Mouse (Mus musculus) gastrocnemius, adult 2 months (tissue): ENCODE measurements around the gene E130208F15Rik. TPM values are rescaled to one million over a fixed set of nuclear protein-coding genes. Genes with fewer than 3 reads are reported as not detected.

Experiments used
- DNase-seq: peaks from one replicate; pipeline ENCODE4 v3.0.0; 2022
- H3K27ac ChIP-seq: fragments of 200-600 bp; 2 replicates; pipeline ENCODE4 v1.8.1; 2022; ENCODE audit warnings: mild to moderate bottlenecking
- H3K4me3 ChIP-seq: fragments of 200-600 bp; 2 replicates; pipeline ENCODE4 v1.8.1; 2022; ENCODE audit warnings: mild to moderate bottlenecking, moderate library complexity
- CTCF ChIP-seq: fragments of 200-600 bp; IDR thresholded peaks from 2 replicates; pipeline ENCODE4 v1.8.1; 2022; ENCODE audit warnings: antibody characterized with exemption, mild to moderate bottlenecking, moderate library complexity
- intact Hi-C: fragments of 180-260 bp; cut with DNase I; formaldehyde crosslinking; loops from one replicate; pipeline ENCODE4 v1.15.1; 2025
- total RNA-seq, 2 experiments: library from RNA; stranded (reverse); gene quantifications; 2 replicates each; pipeline ENCODE4 v1.2.3; 2021

Gene E130208F15Rik
- total RNA-seq, 2 experiments from 2014 or later: 0.36 to 0.42 TPM

DNA sequence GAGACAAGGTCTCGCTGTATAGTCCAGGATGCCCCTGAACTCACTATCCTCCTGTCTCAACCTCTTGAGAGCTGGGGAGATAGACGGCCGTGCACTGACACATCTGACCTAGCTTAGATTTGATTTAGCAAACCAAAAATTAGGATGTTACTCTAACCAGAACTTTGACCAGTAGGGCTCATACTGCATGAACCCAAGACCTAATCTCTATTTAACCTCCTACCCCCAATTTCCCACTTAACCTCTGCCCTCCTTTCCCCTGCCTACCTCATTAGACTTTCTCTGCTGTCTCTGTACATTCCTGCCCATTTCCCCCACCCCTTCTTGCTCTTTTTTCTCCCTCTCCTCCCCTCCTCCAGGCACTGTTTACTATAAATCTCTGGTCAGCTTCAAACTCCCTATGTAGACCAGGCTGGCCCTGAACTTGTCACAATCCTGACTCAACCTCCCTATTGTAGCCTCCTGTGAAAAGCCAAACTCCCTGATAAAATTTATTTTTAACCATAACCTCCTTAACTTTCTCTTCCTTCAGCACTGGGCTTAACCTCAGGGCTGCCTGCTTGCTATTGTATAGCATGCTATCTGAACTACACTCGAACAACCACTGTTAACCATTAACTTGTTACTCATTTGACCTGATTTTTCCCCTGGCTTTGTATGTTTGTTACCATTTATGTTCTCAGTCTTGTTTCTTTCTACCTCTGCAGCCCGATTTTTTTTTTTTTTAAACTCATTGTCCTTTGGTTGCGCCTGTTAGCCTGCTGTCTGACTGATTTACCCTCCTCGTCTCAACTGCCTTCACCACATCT is 37.0 kb downstream of the E130208F15Rik start:
- no peak for TF ChIP-seq CTCF
- intact Hi-C loops: no loop called here
- Histone ChIP-seq H3K27ac (no peak overlapping the region), H3K4me3 (no peak overlapping the region)
- no peak for DNase-seq

DNA sequence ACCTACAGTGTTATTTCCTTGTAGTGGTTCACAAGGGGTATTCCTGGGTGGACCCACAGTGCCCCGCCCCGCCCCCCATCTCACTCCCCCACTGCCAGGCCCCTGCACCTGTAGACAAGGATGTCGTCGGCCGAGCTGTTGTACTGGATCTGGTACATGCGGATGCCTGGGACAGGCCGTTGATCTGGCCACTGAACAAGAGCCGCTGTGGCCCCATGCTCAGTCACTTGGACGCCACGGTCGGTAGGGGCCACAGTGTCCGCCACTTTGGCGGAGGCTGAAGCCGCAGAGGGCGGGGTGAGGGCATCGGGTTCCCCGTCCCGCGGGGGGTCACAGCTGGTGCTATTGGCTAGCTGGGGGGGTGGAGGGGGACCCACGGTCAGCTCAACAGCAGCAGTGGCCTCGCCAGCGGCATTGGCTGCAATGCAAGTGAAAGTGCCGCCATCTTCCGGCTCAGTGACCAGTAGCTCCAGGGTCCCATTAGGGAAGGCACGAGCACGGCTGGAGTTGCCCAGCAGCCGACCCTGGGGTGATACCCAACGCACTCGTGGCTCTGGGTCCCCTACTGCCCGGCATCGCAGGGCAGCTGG is 37.8 kb downstream of the E130208F15Rik start:
- Histone ChIP-seq H3K27ac (no peak overlapping the region), H3K4me3 (no peak overlapping the region)
- no peak for TF ChIP-seq CTCF
- no peak for DNase-seq
- intact Hi-C loops: no loop called here

DNA sequence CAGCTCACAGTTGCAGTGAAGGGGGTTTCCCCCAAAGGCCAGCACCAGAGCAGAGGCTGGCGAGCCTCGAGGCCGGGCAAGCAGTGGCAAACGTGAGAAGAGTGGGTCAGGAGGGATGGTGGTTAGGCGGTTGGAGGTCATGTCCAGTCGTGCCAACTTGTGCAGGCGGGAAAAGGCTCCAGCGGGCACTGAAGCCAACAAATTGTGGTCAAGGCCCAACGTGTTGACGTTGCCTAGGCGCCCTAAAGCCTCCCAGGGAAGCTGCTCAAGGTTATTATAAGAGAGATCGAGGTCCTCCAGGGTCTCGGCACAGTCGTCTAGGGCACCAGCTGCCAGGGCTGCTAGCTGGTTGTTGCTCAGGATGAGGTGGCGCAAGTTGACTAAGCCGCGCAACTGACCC is 38.5 kb downstream of the E130208F15Rik start:
- no peak overlapping the region for H3K27ac ChIP-seq
- no peak overlapping the region for H3K4me3 ChIP-seq
- intact Hi-C loops: no loop called here
- no peak for DNase-seq
- no peak for TF ChIP-seq CTCF

DNA sequence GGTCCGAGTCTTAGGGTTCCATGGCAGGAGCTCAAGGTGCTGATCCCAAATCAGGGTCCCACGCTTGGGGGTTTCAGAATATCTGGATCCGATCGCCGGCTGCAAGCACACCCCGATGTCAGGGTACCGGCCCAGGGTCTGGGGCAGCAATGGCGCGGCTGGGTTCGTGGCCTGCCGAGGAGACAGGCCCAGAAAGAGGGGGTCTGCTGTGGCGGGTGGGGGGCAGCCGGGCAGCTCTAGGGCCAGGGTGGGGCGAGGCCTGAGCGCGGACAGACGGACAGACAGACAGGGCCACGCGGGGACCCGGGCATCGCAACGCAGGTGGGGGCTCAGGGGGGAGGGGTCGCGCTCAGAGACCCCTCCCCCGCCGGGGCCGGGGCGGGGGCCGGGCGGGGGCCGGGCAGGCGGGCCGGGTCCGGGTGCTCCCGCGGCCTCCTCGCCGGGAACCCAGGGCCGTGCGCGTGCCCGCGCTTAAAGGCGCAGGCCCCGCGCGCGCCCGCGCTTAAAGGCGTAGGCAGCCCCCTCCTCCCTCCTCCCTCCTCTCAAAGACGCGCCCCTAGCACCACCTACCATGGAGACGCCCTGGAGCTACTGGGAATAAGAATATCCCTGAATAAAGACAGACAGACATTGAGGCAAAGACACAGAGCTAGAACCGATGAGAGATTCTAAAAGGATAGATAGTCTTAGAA is 41.3 kb downstream of the E130208F15Rik start, which contains the start of gene Lrfn3:
TSS of gene Lrfn3 (minus strand) at position 121 of the 692 bp plus-strand sequence.
- peak; percentile 69 for DNase-seq
- no peak for TF ChIP-seq CTCF
- intact Hi-C loops: no loop called here
- Histone ChIP-seq H3K4me3 (peak within 1 kb of the TSS; percentile 77), H3K27ac (peak within 1 kb of the TSS; percentile 72)

DNA sequence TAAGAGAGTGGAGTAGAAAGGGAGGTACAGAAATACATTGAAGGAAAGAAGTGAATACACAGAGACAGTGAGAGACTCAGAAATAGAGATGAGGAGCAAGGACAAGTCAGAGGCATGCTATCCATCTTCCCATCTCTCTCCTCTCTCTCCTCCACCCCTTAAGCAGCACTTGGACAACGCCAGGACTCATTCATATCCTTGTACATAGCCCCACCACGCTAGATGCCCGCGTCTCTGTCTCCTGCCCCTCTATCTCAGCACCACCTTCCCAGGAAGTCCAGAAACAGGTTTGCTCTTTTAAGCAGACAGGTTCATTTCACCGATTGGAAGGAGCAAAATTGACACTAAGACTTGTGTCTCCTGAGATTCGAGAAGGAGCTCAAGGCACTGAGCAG is 41.8 kb downstream of the E130208F15Rik start:
- Histone ChIP-seq H3K4me3 (peak overlapping the region; percentile 77), H3K27ac (peak overlapping the region; percentile 72; the same call in 1 of the 2 replicates)
- DNase-seq: no peak
- no peak for TF ChIP-seq CTCF
- intact Hi-C loops: no loop called here

DNA sequence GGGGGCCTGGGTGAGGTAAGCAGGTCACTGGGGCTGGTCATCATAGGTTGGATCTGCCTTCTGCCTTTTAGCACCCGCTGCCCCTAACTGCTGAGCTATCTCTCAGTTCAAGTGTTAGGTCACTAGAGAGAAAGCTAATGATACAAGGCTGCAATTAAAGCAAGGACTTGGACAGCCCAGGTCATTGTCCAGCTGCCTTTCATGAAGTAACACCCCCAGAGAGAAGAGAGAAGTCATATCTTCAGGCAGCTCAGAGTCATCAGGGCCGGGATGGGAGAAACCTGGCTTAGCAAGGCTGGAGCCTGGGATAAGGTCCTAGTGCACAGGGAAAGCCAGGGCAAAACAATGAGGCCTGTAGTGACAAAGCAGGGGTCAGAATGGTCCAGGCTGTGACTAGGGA is 45.9 kb downstream of the E130208F15Rik start:
- no peak for TF ChIP-seq CTCF
- intact Hi-C loops: no loop called here
- no peak overlapping the region for H3K27ac ChIP-seq
- H3K4me3 ChIP-seq: no peak overlapping the region
- DNase-seq: no peak

Other genes with a start within 250 kb of the E130208F15Rik start
- 1 to 10 TPM; 1.3 to 2.3 TPM for gene Zfp82, start 248.8 kb upstream of the E130208F15Rik start, total RNA-seq
- under 1 TPM in 1 of 2 experiments, not detected in 1; 0.59 TPM for gene Gm26920, start 231.3 kb upstream of the E130208F15Rik start, total RNA-seq
- gene Zfp566, start 231.2 kb upstream of the E130208F15Rik start, total RNA-seq: 1 to 10 TPM; 1.2 to 3.4 TPM
- gene Zfp260, start 227.0 kb upstream of the E130208F15Rik start, total RNA-seq: 10 to 100 TPM; 33.5 to 39.2 TPM
- gene Zfp382, start 199.8 kb upstream of the E130208F15Rik start, total RNA-seq: 1 to 10 TPM; 1.1 to 1.3 TPM
- gene Zfp146, start 152.0 kb upstream of the E130208F15Rik start, total RNA-seq: 10 to 100 TPM; 28.5 to 32.5 TPM
- gene Cox7a1, start 137.6 kb upstream of the E130208F15Rik start, total RNA-seq: 1,000 to 10,000 TPM in 1 of 2 experiments, 100 to 1,000 TPM in 1; 850 to 1,151 TPM
- 100 to 1,000 TPM; 178 to 186 TPM for gene Capns1, start 122.9 kb upstream of the E130208F15Rik start, total RNA-seq
- 10 to 100 TPM; 62.1 to 68.0 TPM for gene Polr2i, start 89.8 kb upstream of the E130208F15Rik start, total RNA-seq
- 10 to 100 TPM; 29.8 to 31.5 TPM for gene Tbcb, start 89.5 kb upstream of the E130208F15Rik start, total RNA-seq
- gene Ovol3, start 86.0 kb upstream of the E130208F15Rik start, total RNA-seq: not detected
- gene Thap8, start 41.6 kb upstream of the E130208F15Rik start, total RNA-seq: under 1 TPM in 1 of 2 experiments, not detected in 1; 0.26 TPM
- gene Wdr62, start 41.3 kb upstream of the E130208F15Rik start, total RNA-seq: 1 to 10 TPM; 1.7 to 3.0 TPM
- 1 to 10 TPM; 5.5 to 5.8 TPM for gene Clip3, start 30.0 kb upstream of the E130208F15Rik start, total RNA-seq
- 10 to 100 TPM; 21.0 to 22.9 TPM for gene Alkbh6, start 13.0 kb upstream of the E130208F15Rik start, total RNA-seq
- 1 to 10 TPM; 1.8 to 2.1 TPM for gene Syne4, start 6.9 kb upstream of the E130208F15Rik start, total RNA-seq
- 1 to 10 TPM; 5.9 to 6.9 TPM for gene Sdhaf1, start 2.2 kb downstream of the E130208F15Rik start, total RNA-seq
- 1 to 10 TPM; 3.8 to 4.3 TPM for gene Lrfn3, start 41.0 kb downstream of the E130208F15Rik start, total RNA-seq
- gene Tyrobp, start 92.0 kb downstream of the E130208F15Rik start, total RNA-seq: 1 to 10 TPM; 2.6 to 5.7 TPM
- gene Hcst, start 98.1 kb downstream of the E130208F15Rik start, total RNA-seq: not detected
- gene Nfkbid, start 100.0 kb downstream of the E130208F15Rik start, total RNA-seq: under 1 TPM; 0.11 to 0.13 TPM
- 1 to 10 TPM in 1 of 2 experiments, under 1 TPM in 1; 0.94 to 1.2 TPM for gene Aplp1, start 123.8 kb downstream of the E130208F15Rik start, total RNA-seq
- not detected for gene Kirrel2, start 135.9 kb downstream of the E130208F15Rik start, total RNA-seq
- not detected for gene Nphs1, start 136.6 kb downstream of the E130208F15Rik start, total RNA-seq
- not detected for gene Prodh2, start 171.9 kb downstream of the E130208F15Rik start, total RNA-seq
- gene Arhgap33, start 213.3 kb downstream of the E130208F15Rik start, total RNA-seq: under 1 TPM; 0.31 to 0.47 TPM
- 1,000 to 10,000 TPM in 1 of 2 experiments, 100 to 1,000 TPM in 1; 867 to 2,532 TPM for gene Hspb6, start 230.4 kb downstream of the E130208F15Rik start, total RNA-seq
- 1 to 10 TPM; 5.5 to 7.3 TPM for gene Proser3, start 230.6 kb downstream of the E130208F15Rik start, total RNA-seq
- gene Lin37, start 238.1 kb downstream of the E130208F15Rik start, total RNA-seq: 10 to 100 TPM in 1 of 2 experiments, 1 to 10 TPM in 1; 9.2 to 10.5 TPM
- gene U2af1l4, start 241.6 kb downstream of the E130208F15Rik start, total RNA-seq: 10 to 100 TPM; 53.8 to 62.5 TPM
- gene Gm49396, start 241.6 kb downstream of the E130208F15Rik start, total RNA-seq: 1 to 10 TPM; 1.8 to 2.2 TPM
- 100 to 1,000 TPM; 116 to 123 TPM for gene Psenen, start 241.9 kb downstream of the E130208F15Rik start, total RNA-seq
- gene Igflr1, start 243.7 kb downstream of the E130208F15Rik start, total RNA-seq: 1 to 10 TPM; 1.1 to 1.5 TPM